Mouse (Mus musculus) frontal cortex, postnatal 10 days (tissue): ENCODE results near the gene Lyplal1.

Experiments
- DNase-seq, 2 experiments: peaks; one replicate each; pipeline ENCODE4 v3.0.0; 2022; ENCODE audit warnings: low spot score in 2 of 2, mixed read lengths in 1 of 2

The Lyplal1 gene

DNA sequence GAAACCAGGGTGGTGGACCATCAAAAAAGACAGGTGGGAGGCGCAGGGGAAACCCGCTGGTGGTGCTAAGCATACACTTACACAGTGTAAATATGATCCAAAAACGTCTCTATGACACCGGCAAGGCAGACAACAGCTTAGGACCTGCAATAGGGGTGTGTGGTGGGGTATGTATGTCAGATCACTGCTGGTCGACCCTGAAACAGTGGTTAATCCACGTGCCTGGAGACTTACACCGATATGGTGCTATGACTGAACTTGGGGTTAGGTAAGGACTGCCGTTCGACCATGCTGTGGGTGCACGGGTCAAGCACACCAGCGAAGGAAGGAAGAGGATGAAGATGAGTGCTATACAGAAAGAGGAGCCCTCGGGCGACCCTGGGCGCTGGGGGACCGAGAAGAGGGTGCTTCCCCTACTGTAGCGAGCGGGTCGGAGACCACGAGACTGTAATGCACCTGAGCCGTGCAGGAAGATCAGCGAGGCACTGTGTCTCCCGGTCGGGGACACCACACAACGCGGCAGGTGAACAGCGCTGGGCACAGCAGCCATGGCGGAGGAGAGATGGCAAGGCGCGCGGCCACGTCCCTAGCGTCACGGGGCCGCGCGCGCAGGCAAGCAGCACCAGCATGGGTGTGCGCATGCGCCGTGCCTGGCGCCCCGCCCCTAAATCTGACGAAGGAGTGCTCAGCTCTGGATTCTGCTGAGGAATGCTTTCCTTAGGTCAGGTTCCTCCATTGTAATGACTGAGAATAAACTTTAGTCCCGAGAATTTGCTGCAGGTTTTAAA is at the start of gene Lyplal1:
Gene Lyplal1, minus strand, starts transcription at position 610 of the 788 bp plus-strand sequence.
- peak; percentile 93 to 97 for DNase-seq

DNA sequence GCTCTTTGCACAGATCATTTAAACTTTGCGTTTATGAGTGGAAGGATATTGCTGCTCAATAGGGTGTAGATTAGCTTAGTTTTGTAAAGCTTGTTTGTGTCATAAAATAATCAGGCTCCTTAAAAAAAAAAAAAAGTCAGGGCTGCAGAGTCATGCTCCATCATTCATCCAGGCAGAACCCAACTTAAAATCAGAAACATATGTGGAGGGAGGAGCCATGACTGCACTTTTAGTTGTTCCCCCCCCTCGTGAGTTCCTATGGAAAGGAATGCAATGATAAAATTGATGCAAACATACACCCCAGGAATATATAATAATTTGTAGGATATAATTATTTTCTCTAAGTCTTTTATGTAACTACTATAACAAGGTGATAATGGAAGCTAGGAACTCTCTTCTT is 46.5 kb upstream of the Lyplal1 start:
- DNase-seq = no peak

DNA sequence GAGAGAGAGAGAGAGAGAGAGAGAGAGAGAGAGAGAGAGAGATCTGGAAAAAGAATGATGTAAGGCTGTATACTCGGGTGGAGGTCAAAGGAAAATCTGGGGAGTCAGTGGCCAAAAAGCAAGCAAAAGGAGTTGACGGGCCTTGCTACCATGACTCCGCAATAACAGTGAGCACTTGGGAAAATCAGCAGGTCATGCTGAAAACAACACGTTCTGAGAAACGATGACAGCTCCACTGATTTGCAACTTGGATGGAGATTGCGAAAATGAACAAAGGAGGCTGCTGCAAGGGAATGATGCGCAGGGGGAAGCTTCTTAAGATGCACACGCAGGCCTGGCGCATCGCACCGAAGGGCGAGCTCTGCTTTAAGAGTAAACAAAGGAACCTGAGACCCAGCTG is 46.1 kb upstream of the Lyplal1 start:
- no peak for DNase-seq

DNA sequence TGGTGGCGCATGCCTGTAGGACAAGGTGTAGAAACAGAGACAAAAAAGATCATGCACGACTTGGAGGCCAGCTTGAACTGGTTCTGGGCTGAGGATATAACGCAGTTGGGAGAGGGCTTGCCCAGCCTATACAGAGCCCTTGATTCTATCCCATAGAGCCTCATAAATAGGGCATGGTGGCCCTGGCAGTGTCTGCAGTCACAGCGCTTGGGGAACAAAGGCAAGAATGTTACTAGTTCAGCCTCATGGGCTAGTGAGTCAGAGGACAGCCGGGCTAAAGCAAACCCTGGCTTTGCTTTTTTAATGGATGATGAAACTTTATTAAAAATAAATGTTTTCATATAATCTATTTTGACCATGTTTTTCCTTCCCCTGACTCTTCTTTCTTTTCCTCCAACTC is 33.3 kb upstream of the Lyplal1 start:
- DNase-seq = no peak

DNA sequence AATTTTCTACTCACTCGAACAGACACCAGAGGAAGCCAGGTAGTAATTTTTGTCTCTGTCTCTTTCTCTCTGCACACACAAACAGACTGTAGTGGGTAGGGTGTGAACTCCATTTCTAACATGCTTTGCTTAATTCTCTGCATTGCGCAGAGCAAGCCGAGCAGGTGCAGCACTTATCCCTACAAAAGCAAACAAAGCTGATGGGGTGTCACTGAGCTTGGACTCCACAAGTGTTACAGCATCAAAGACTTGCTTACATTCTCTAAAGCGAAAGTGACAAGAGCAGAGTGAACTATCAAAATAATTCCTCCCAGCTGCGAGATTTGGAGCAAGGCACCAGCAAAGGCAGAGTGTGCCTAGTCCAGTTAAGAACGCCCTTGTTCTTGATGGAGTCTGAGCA is 28.3 kb upstream of the Lyplal1 start:
- DNase-seq = no peak

DNA sequence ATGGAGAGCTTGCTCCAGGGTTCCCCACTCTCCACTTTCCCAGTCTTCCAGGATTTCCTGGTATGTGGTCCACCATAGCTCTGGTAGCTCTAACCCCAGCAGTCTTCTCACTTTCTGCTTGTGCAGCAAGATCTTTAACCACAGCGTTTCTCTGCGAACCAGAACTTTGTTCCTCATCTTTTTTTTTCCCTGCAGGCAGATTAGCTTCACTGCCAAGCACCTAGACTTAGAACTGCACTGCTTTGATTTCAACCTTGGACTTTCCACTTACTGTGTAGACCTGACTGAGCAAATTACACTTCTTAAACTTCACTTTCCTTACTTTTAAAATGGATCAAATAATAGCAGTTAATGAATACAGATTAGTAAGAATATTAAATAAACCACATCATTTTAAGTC is 23.1 kb upstream of the Lyplal1 start:
- DNase-seq = no peak

DNA sequence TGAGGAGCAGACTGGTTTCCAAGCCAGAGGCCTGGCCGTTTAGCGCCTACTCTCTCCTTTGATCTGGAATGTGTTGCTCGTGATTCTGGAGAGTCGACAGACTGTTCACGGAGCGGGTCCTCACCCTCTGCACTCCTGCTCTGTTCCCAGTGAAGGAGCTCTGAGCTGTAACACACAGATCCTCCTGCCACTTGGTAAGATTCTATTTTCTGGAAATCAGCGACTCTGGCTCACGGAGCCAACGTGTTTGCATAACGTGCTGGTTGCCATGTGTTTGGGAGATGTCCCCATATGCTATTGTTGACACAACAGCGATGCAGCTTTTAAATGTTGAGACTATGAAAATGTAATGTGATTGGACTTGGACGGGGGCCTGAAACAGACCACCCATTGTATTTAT is 20.8 kb upstream of the Lyplal1 start:
- no peak for DNase-seq

DNA sequence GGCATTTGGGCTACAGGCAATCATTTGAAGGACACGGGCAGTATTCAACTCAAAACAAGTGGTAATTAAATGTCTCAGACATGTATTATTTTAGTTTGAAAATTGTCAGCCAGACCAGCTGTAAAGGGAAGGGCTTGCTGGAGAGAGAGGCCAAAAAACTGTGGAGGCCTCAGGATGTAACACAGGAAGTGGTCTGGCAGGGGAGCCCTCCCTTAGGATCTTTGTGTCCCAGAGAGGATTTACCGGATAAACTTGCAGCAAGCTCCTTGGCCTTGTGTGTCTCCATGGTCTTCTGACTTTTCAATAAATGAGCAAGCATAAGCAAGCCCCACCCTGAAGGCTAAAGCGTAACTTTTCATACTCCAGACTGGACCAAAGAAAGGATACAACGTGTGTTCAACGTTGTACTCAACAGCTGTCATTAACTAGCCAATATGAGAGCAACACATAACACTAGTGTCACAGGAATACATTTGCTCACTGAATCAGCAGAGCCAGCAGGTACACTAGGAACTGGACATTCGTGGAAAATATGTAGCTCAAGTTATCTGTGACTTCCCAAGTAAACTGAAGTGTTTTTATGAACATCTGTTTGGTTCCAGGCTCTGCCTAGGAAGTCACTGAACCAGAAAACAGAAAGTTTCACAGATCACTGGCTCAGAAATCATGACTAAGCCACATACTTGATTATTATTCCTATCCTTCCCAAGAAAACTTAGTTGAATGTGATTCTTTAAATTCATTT is 19.7 kb upstream of the Lyplal1 start:
- no peak for DNase-seq

DNA sequence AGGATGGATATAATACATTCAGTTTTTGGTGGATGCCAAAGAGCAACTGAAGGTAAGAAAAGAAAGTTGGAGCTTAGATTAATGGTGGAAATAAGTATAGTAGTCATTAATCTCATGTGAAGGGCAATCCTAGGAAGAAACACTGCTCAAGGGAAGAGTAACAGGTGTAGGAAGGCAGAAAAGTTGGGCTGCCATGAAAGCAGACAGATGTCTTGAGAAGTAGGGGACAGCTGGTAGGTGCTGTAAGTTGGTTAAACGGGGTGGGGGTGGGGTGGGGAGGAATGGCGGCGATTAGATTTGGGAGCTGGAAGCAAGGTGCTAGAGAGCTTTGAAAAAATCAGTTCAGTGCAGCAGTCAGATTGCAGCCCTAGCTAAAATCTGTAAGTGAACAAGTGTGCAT is 14.4 kb upstream of the Lyplal1 start:
- DNase-seq = no peak

DNA sequence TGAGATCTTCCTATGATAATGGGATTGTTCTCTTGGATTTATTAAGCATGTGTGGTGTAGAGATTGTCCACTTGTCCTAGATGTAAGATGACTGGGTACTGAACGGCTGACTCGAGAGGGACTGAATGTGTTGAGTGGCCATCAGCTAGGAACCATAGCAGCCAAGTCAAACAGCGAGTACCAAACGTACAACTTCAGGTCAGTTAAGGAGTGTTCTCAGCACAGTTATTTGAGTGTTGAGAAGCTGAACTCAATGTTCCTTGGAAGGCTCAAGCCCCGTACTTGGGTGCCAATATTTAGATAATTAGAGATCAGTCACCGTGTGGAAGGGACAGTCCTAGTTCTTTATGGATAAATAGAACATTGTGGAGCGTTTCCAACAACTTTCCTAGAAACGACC is 11.8 kb upstream of the Lyplal1 start:
- no peak for DNase-seq

DNA sequence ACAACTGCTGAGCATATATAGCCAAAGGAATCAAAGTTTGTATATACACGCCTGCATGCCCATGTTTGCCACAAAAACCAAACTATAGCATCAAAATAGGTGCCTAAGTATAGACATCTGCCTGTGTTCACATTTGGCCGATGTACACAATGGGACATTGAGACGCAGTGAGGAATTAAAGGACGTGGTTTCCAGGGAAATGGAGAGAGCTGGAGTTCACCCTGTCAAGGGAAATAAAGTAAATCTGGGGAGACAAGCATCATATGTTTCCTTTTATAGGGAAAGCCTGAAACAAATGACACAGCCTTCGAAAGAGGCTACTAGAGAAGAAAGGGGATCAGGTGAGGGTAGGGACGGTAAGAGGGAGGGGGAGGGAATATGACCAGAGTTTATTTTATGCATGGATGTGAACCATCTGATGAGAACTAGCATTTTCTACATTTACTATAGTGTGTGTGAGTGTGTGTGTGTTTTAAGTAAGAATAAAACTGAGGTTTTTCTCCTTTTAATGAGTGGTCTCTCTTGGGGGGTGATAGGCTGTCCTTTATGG is 9.3 kb upstream of the Lyplal1 start:
- DNase-seq = no peak

DNA sequence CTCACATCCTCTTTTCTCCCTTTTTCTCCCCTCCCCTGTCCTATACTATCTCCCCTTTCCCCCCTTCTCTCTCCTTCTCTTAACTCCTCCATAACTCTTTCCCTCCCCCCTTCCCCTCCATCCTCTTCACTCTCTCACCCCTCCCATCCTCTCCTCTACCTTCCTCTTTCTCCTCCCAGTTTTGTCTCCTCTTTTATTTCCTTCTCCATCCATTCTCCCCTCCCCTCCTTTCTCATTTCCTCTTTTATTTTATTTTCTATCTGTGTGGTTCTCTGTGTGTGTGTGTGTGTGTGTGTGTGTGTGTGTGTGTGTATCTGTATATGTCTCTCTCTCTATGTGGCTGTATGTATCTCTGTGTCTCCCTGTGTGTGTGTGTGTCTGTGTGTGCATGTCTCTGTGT is 6.6 kb upstream of the Lyplal1 start:
- no peak for DNase-seq

DNA sequence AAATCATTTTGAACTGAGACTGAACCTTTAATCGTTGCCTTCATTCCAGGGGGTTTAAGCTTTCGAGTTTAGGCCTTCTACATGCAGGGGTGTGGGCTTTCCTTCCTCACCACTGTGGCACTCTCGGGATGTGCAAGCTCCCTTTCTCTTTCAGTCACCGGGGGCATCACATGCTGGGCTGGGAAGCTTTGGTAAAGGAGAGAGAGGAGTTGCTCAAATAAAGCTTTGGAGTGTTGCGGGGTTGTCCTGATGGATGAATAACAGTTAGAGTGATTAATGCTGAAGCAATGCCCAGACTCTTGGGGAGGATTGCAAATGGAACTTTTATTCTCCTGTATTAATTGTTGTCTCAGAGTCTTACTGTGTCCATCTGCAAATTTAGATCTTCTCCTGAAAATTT is 2.7 kb upstream of the Lyplal1 start:
- no peak for DNase-seq

DNA sequence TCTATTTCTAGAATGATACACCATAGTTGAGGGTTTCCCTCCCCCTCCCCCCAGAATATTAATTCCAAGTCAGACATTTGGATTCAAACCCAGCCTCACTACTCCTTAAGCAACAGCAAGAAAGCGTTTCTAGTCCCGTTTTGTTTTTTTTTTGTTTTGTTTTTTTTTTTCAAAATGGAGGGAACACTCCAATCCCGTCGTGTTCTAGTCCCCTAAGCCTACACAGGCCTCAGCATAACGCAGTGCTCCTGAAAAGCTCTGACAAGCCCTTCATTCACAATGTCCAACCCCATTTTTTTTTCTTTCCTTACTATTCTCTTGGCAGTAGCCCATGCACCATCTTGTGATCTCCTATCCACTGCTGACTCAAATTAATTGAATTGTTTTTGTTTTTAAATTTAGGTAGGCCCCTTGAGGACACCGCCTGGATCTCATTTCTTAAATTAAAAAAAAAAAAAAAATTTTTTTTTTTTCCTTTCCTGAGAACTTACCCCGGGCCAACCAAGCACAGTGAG is 967 bp downstream of the Lyplal1 start:
- DNase-seq = no peak

DNA sequence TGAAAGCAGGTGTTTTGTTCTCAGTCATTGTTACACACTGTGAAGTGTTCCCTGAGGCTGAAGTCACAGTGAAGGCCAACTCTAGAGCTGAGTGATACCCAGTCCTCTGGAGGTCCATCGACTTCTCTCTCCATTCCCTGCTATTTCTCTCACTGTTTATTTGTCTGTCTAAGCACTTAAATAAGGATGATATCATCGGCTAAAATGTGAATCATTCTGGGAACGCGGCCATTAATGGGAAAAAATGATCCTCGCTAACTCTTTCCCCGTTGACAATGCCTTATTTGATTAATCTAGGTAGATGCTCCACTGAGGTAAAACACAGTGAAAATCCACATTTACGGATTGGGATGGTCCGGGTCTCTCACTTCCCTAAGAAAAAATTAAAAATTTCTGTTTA is 14.8 kb downstream of the Lyplal1 start:
- DNase-seq = no peak

DNA sequence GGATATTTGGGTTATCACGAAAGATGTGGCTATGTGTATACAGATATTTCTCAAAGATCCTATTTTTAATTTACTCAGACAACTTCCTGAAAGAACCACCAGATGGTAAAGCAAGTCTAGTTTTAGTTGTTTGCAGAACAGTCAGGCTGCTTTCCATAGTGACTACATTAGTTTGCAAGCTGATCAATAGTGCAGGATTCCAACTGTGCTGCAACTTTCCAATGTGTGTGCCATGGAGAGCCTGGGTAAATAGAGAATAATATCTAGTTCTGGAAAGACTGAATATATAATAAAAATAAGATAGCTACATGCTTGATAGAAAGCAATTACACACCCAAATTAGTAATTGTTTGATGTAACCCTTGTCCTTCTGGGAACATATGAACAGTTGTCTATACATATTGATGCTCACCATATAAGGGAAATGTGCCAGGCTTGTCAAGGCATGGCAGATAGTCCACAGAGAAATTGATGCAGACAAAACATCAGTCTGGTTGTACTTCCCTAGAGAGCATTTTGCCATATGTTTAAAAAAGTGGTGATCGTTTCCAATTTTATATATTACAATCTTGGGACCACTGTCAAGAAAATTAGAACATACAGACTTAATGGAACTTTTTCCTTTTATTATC is 50.7 kb downstream of the Lyplal1 start:
- no peak for DNase-seq

DNA sequence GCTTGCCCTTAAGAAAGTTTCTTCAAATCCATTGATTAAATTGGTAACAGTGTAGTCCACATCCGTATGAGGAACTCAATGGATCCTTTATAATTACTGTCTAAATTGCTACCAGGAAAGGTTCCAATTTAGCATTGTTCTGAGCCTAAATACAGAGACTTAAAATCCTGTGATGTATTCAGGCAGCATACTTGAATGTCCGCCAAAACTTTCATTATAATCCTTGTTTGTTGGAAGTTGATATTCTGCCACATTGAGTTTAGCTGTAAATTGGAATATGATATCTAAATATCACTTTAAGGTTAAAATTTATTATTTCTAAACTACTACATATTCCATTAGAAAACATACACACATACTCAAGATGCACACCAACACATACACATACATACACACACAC is 57.1 kb downstream of the Lyplal1 start:
- DNase-seq = no peak

DNA sequence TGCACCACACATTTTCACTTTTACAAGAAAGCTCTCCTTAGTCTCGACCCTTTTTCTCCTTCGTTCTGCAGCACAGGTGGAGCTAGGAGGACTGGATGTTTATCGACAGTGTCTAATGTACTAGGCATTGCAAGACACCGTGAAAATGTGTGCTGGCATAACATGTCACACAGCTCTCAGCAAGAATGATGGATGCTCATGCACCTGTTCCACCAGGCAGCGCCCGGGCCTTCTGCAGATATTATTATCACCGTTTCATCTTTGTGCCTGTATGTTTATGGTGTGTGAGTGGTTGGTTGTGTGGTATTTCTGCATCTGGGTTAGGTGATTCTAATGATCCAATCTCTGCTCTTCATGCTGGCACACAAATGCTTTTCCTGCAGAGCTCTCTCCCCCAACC is 62.9 kb downstream of the Lyplal1 start:
- DNase-seq = no peak

DNA sequence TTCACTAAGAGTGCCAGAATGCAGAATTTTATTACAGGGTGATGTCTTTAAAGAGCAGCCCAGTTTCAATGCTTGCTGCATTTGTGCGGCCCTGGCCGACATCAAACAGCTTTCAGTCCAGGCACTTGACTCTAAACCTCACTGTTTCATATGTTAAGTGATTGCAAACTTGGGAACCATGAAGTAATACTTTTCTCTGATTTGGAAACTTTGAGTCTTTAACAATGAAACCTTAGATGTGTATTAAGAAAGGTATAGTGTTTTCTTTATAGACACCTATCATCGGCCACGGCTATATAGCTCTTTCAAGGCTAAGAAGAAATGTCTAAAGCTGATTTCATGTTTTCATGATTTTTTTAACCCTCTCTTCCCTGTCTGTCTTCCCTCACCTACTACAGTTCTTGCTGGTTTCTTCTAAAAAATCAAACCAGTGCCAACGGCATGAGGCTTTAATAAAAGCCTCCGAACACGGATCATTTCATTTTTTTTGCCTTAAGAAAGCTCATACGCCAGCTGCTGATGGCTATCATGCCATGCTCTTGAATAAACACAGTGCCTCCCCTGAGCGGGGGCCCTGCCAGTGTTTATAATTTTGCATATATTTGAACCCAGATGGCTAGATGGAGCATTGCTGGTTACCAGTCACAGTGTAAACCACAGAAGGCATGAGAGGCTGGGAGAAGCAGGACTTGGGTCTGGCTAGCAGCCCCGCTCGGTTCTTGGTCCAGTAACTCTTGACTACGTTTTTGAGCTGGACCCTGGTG is 63.6 kb downstream of the Lyplal1 start:
- DNase-seq = no peak

DNA sequence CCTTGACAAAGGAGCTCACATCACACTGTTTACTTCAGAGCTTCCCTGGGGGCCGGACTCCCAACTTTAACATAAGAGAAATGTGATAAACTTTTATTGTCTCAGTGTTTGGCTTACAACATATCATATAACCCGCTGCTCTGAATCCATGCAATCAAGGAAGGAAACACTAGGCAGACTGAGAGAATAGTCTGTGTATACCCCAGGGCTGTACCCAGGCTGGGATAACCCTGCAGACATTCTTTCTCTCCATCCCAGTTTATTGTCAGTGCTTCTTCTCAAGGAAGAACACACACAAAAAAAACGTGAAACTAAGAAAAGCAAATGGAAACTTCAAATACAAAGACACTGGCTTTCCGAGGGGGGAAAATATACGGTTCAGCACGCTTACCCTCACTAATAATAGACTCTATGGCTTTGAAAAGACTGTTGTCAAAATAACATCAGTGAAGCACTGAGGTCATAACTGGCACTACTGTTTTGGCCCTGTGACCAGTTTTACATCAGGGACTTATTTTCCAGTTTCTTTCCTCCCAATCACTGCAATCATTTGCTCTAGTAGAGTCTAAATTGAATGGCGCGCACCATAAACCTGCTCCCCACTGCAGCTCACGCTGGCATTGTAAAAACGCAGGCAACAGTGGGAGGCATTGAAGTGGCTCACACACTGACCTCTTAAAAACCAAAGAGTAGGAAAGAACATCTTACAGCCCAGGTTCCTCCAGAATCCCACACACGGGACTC is 73.2 kb downstream of the Lyplal1 start:
- no peak for DNase-seq

DNA sequence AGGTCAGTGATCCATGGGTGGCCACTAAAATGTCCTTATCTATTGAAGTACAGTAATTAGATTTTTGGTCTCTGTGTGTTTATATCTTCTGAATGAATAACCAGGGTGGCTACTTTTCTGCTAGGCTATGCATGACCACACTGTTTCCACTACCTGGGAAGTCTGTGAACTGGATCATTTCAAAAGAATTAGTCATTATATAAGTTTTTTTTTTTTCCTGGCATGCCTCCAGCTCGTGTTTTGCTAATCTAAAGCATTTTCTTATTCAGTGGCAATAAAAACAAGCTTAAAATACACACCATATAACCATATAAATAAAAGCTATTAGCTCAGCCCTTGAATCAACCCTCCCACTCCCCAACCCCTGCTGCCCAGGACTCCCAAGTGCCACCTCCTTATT is 75.3 kb downstream of the Lyplal1 start:
- DNase-seq = no peak
